Mouse (Mus musculus): ENCODE measurements around the gene Gm5134. TPM values are rescaled to one million over a fixed set of nuclear protein-coding genes. Genes with fewer than 3 reads are reported as not detected.
A peak's percentile ranks its signal among the peaks of the same experiment; 100 is the strongest.

The Gm5134 gene
- total RNA-seq (2022), result under 1 TPM in 2 of 4 experiments, not detected in 2; 0.17 to 0.20 TPM

GRCm38 (mm10) chr10:75954381-75954811 is at the start of gene Gm5134:
Gm5134 (plus strand) TSS chr10:75954514.
- DNase-seq (ENCODE audit: low spot score in 2 of 2), result no peak

- no peak for DNase-seq (ENCODE audit: low spot score in 2 of 2)
Measured at GRCm38 (mm10) chr10:75906882-75907281, 47.4 kb upstream of the Gm5134 start.

GRCm38 (mm10) chr10:75910698-75911097 is 43.6 kb upstream of the Gm5134 start:
- no peak for DNase-seq (ENCODE audit: low spot score in 2 of 2)

GRCm38 (mm10) chr10:75913013-75913589 is 41.2 kb upstream of the Gm5134 start:
- no peak for DNase-seq (ENCODE audit: low spot score in 2 of 2)

GRCm38 (mm10) chr10:75915557-75915956 is 38.8 kb upstream of the Gm5134 start:
- DNase-seq (ENCODE audit: low spot score in 2 of 2), result no peak

- no peak for DNase-seq (ENCODE audit: low spot score in 2 of 2)
Measured at GRCm38 (mm10) chr10:75916840-75917239, 37.5 kb upstream of the Gm5134 start.

- no peak for DNase-seq (ENCODE audit: low spot score in 2 of 2)
Measured at GRCm38 (mm10) chr10:75919026-75919425, 35.3 kb upstream of the Gm5134 start.

- peak; percentile 91 to 95 for DNase-seq (ENCODE audit: low spot score in 2 of 2)
Measured at GRCm38 (mm10) chr10:75921026-75921725, 33.1 kb upstream of the Gm5134 start, which contains the start of gene Smarcb1. Smarcb1 (minus strand) TSS chr10:75921617.

- DNase-seq (ENCODE audit: low spot score in 2 of 2), result no peak
Measured at GRCm38 (mm10) chr10:75921726-75922560, 32.4 kb upstream of the Gm5134 start.

- DNase-seq (ENCODE audit: low spot score in 2 of 2), result no peak
Measured at GRCm38 (mm10) chr10:75924324-75924723, 30.0 kb upstream of the Gm5134 start.

GRCm38 (mm10) chr10:75926396-75926795 is 27.9 kb upstream of the Gm5134 start:
- DNase-seq (ENCODE audit: low spot score in 2 of 2), result no peak

GRCm38 (mm10) chr10:75930304-75930703 is 24.0 kb upstream of the Gm5134 start:
- no peak for DNase-seq (ENCODE audit: low spot score in 2 of 2)

GRCm38 (mm10) chr10:75931311-75931710 is 23.0 kb upstream of the Gm5134 start:
- DNase-seq (ENCODE audit: low spot score in 2 of 2), result no peak

GRCm38 (mm10) chr10:75932081-75932678 is 22.1 kb upstream of the Gm5134 start:
- no peak for DNase-seq (ENCODE audit: low spot score in 2 of 2)

- no peak for DNase-seq (ENCODE audit: low spot score in 2 of 2)
Measured at GRCm38 (mm10) chr10:75932891-75933290, 21.4 kb upstream of the Gm5134 start, which contains the start of gene Chchd10. Chchd10 (plus strand) TSS chr10:75933130.

GRCm38 (mm10) chr10:75934991-75935390 is 19.3 kb upstream of the Gm5134 start:
- DNase-seq (ENCODE audit: low spot score in 2 of 2), result no peak

- DNase-seq (ENCODE audit: low spot score in 2 of 2), result peak; percentile 66 to 72
Measured at GRCm38 (mm10) chr10:75935680-75936541, 18.4 kb upstream of the Gm5134 start, which contains the start of gene Mmp11. Mmp11 (minus strand) TSS chr10:75936496.

- no peak for DNase-seq (ENCODE audit: low spot score in 2 of 2)
Measured at GRCm38 (mm10) chr10:75936909-75937667, 17.2 kb upstream of the Gm5134 start.

GRCm38 (mm10) chr10:75937851-75938643 is 16.3 kb upstream of the Gm5134 start:
- no peak for DNase-seq (ENCODE audit: low spot score in 2 of 2)

All from layer of hippocampus, adult 8-10 months (tissue).